Mouse (Mus musculus) stomach, embryonic 16.5 days (tissue): ENCODE data around the gene Sacs. TPM values are rescaled to one million over a fixed set of nuclear protein-coding genes. Genes with fewer than 3 reads are reported as not detected.
A peak's percentile ranks its signal among the peaks of the same experiment; 100 is the strongest.

Experiments used
- ATAC-seq: fragments of 200-750 bp; cut with Nextera tagmentation; 2 replicates; pipeline ENCODE4 v1.8.0; 2017; ENCODE audit warnings: moderate number of reproducible peaks, moderate TSS enrichment; ENCODE audit not compliant: insufficient read depth, low FRiP score
- H3K27ac ChIP-seq: fragments of 300-500 bp; sonication (generic); 2 replicates; pipeline ENCODE4 v1.5.1; 2014; ENCODE audit warnings: low read length
- H3K27me3 ChIP-seq: fragments of 300-500 bp; sonication (generic); 2 replicates; pipeline ENCODE4 v1.6.1; 2014; ENCODE audit warnings: low read length, control low read depth, mixed read lengths; ENCODE audit not compliant: control insufficient read depth, insufficient read depth
- H3K36me3 ChIP-seq: fragments of 300-500 bp; sonication (generic); 2 replicates; pipeline ENCODE4 v1.6.1; 2014; ENCODE audit warnings: low read length; ENCODE audit not compliant: control insufficient read depth, insufficient read depth
- H3K4me1 ChIP-seq: fragments of 300-500 bp; sonication (generic); 2 replicates; pipeline ENCODE4 v1.6.1; 2014; ENCODE audit warnings: low read length, control low read depth, mixed read lengths; ENCODE audit not compliant: control insufficient read depth, insufficient read depth
- H3K4me2 ChIP-seq: fragments of 300-500 bp; sonication (generic); 2 replicates; pipeline ENCODE4 v1.6.1; 2014; ENCODE audit warnings: low read depth, low read length, mixed read lengths
- H3K4me3 ChIP-seq: fragments of 300-500 bp; sonication (generic); replicated peaks from 2 replicates; pipeline ENCODE4 v1.5.1; 2014; ENCODE audit warnings: mild to moderate bottlenecking, low read length
- H3K9ac ChIP-seq: fragments of 300-500 bp; sonication (generic); 2 replicates; pipeline ENCODE4 v1.6.1; 2014; ENCODE audit warnings: low read length
- H3K9me3 ChIP-seq: fragments of 300-500 bp; sonication (generic); replicated peaks from 2 replicates; pipeline ENCODE4 v1.6.1; 2016; ENCODE audit warnings: low read length, control low read depth; ENCODE audit not compliant: control insufficient read depth
- whole genome bisulfite sequencing: fragments of 180-500 bp; shearing (Covaris S2); extraction: QIAGEN DNeasy Blood & Tissue Kit; methylation state at CpG from one replicate; pipeline ENCODE4 v1.1.7; 2014; 5-methylcytosine and 5-hydroxymethylcytosine counted together
- polyA plus RNA-seq: library from polyadenylated mRNA; unstranded; fragments of >200 nt; fragmentation: Nextera tagmentation; extraction: Ambion mirVana; gene quantifications from 2 replicates; pipeline ENCODE4 v1.2.1, GENCODE M21; 2015

Sacs gene
- polyA plus RNA-seq, 1 experiment from 2014 or later = 2.4 TPM

DNA sequence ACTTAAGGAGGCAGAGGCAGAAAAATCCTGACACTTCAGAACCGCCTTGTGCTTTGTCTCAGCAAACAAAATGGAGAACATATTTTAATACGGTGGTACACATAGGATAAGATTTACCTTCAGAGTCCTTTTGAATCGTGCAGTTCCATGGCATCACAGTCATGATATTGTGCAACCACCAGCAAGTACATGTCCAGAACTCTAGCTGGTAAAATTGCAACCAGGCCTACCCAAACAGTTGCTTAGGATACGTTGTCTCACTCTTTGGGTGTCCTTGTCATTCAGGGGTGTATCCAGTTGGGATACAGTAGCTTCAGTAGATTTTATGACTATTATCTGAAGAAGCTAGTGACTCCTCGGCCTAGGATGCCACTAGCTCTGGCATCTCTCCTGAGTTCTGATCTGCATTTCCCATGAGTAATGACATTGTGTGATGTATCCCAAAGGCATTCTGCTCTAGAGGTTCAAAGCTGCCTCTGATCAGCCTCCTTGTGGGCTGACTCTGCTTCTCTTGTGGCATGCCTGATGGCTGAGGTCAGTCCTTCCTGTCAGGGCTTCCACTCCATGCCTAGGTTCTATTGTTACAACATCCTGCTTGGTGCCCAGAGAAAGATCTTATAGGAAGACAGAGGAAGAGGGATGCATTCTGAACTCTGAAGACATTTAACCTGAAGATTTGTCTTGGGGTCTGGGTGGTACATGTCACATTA, 33.2 kb downstream of the Sacs start:
- 84% methylated on average over 5 of the region's 5 CpGs for WGBS
- H3K9me3 ChIP-seq = no peaks in the 10 kb centered on the region
- H3K27me3 ChIP-seq = no peaks in the 10 kb centered on the region; the same call in 1 of the 2 replicates
- H3K4me2 ChIP-seq = no peak overlapping the region
- peaks cover 9% of the 10 kb centered on the region; the same call in 1 of the 2 replicates for H3K4me1 ChIP-seq
- no peaks in the 10 kb centered on the region for H3K36me3 ChIP-seq
- no peak overlapping the region for H3K9ac ChIP-seq
- H3K27ac ChIP-seq = no peak overlapping the region
- H3K4me3 ChIP-seq = no peak overlapping the region
- no peak for ATAC-seq

DNA sequence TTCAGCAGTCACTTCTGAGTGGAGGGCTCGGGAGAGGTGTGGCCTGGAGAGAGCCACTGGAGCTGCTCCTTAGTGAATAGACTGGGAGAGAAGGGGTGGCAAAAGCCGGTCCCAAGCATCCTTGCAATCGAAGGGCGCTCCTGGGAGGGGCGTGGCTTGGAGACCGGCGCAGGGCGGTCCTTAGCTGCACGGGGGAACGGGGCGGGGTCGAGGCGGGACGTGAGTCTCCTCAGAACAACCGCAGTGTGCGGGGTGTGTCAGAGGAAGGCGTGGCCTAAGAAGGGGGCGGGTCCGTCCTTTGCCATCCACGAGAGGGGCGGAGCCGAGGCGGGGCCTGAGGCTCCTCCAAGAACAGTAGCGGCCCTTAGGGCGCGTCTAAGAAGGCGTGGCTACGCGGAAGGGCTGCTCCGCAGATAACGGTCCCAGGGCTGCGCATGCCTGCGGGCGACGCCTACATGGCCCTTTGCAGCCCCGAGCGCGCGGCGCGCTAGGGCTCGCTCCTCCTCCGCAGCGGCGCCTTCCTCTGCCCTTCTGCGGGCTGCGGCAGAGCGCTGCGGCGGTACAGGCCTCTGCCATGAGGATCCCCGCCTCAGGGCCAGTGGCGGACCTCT, 34.4 kb downstream of the Sacs start:
- Histone ChIP-seq H3K4me2 (peak overlapping the region; percentile 77), H3K4me1 (peaks cover 9% of the 10 kb centered on the region; the same call in 1 of the 2 replicates), H3K9ac (peak overlapping the region; percentile 79), H3K36me3 (no peaks in the 10 kb centered on the region), H3K4me3 (peak overlapping the region; percentile 58), H3K9me3 (no peaks in the 10 kb centered on the region), H3K27ac (peak overlapping the region; percentile 85), H3K27me3 (no peaks in the 10 kb centered on the region; the same call in 1 of the 2 replicates)
- under 1% methylated on average over 52 of the region's 52 CpGs for WGBS
- peak; percentile 99 for ATAC-seq

GRCm38 (mm10) chr14:61173229-61173628, 35.0 kb downstream of the Sacs start:
- H3K36me3 ChIP-seq = no peaks in the 10 kb centered on the region
- H3K4me3 ChIP-seq = peak overlapping the region; percentile 58
- no peaks in the 10 kb centered on the region; the same call in 1 of the 2 replicates for H3K27me3 ChIP-seq
- H3K27ac ChIP-seq = peak overlapping the region; percentile 85
- H3K9me3 ChIP-seq = no peaks in the 10 kb centered on the region
- ATAC-seq = peak; percentile 30; the same call in 1 of the 2 replicates
- peak overlapping the region; percentile 79 for H3K9ac ChIP-seq
- H3K4me1 ChIP-seq = peaks cover 9% of the 10 kb centered on the region; the same call in 1 of the 2 replicates
- under 1% methylated on average over 37 of the region's 37 CpGs for WGBS
- peak overlapping the region; percentile 77 for H3K4me2 ChIP-seq

GRCm38 (mm10) chr14:61191904-61192303, 53.6 kb downstream of the Sacs start:
- Histone ChIP-seq H3K4me2 (no peak overlapping the region), H3K27ac (no peak overlapping the region), H3K27me3 (no peaks in the 10 kb centered on the region), H3K36me3 (peaks cover 4% of the 10 kb centered on the region; the same call in 1 of the 2 replicates), H3K9ac (no peak overlapping the region), H3K4me3 (no peak overlapping the region), H3K4me1 (no peaks in the 10 kb centered on the region), H3K9me3 (no peaks in the 10 kb centered on the region)
- ATAC-seq = no peak
- 82% methylated on average over 7 of the region's 7 CpGs for WGBS

DNA sequence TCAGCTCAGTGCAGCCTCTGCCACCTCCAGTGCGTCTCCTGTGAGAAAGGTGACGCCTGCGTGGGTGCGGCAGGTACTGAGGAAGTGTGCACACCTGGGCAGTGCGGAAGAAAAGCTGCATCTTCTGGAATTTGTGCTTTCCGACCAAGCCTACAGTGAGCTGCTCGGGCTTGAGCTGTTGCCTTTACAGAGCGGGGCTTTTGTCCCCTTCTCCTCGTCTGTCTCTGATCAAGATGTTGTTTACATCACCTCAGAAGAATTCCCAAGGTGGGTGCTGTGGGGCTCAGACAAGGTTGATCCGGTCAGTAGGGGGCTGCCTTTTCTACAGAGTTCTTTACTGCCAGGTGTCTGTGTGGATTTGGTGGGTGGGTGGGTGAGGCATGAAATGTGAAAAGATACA, 54.1 kb downstream of the Sacs start:
- H3K27ac ChIP-seq = no peak overlapping the region
- no peak overlapping the region for H3K4me3 ChIP-seq
- 69% methylated on average over 10 of the region's 10 CpGs for WGBS
- no peak overlapping the region for H3K9ac ChIP-seq
- no peaks in the 10 kb centered on the region for H3K27me3 ChIP-seq
- no peak overlapping the region for H3K4me2 ChIP-seq
- H3K9me3 ChIP-seq = no peaks in the 10 kb centered on the region
- no peak for ATAC-seq
- no peaks in the 10 kb centered on the region for H3K4me1 ChIP-seq
- peaks cover 4% of the 10 kb centered on the region; the same call in 1 of the 2 replicates for H3K36me3 ChIP-seq

- Histone ChIP-seq H3K27ac (no peak overlapping the region), H3K4me1 (no peaks in the 10 kb centered on the region), H3K4me3 (no peak overlapping the region), H3K9ac (no peak overlapping the region), H3K9me3 (no peaks in the 10 kb centered on the region), H3K4me2 (no peak overlapping the region), H3K27me3 (no peaks in the 10 kb centered on the region), H3K36me3 (peaks cover 9% of the 10 kb centered on the region)
- ATAC-seq = no peak
- WGBS = 90% methylated on average over 4 of the region's 4 CpGs
These were observed 56.2 kb downstream of the Sacs start for GRCm38 (mm10) chr14:61194416-61194815.

GRCm38 (mm10) chr14:61210111-61210510, 71.9 kb downstream of the Sacs start:
- Histone ChIP-seq H3K36me3 (0 out of 2 replicates have a peak, but pooled peaks cover 6% of the 10 kb centered on the region), H3K4me1 (no peaks in the 10 kb centered on the region), H3K9ac (no peak overlapping the region), H3K4me3 (no peak overlapping the region), H3K9me3 (no peaks in the 10 kb centered on the region), H3K4me2 (no peak overlapping the region), H3K27me3 (no peaks in the 10 kb centered on the region), H3K27ac (no peak overlapping the region)
- no peak for ATAC-seq
- WGBS = 82% methylated on average over 5 of the region's 5 CpGs

DNA sequence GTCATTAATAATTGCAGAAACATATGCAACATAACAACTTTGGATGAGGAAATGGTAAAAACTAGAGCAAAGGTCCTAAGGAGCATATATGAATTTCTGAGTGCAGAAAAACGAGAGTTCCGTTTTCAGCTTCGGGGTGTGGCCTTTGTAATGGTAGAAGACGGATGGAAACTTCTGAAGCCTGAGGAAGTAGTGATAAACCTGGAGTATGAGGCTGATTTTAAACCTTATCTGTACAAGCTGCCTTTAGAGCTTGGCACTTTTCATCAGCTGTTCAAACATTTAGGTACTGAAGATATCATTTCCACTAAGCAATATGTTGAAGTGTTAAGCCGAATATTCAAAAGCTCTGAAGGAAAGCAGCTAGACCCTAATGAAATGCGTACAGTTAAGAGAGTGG, 73.5 kb downstream of the Sacs start:
- Histone ChIP-seq H3K36me3 (no peaks in the 10 kb centered on the region), H3K4me3 (no peak overlapping the region), H3K9me3 (no peaks in the 10 kb centered on the region), H3K9ac (no peak overlapping the region), H3K27ac (no peak overlapping the region), H3K27me3 (no peaks in the 10 kb centered on the region), H3K4me2 (no peak overlapping the region), H3K4me1 (no peaks in the 10 kb centered on the region)
- WGBS = 67% methylated on average over 6 of the region's 6 CpGs
- ATAC-seq = no peak

- Histone ChIP-seq H3K4me3 (no peak overlapping the region), H3K36me3 (no peaks in the 10 kb centered on the region)
- WGBS = 72% methylated on average over 5 of the region's 5 CpGs
These were observed 82.9 kb downstream of the Sacs start for GRCm38 (mm10) chr14:61221166-61221565.

More at GRCm38 (mm10) chr14:61221166-61221565, 82.9 kb downstream of the Sacs start:
- Histone ChIP-seq H3K4me2 (no peak overlapping the region), H3K27ac (no peak overlapping the region), H3K4me1 (no peaks in the 10 kb centered on the region), H3K27me3 (no peaks in the 10 kb centered on the region), H3K9ac (no peak overlapping the region), H3K9me3 (no peaks in the 10 kb centered on the region)
- ATAC-seq = no peak
